Mouse (Mus musculus) stomach, embryonic 16.5 days (tissue): Measurements from ENCODE around the gene Adcy4. TPM values are rescaled to one million over a fixed set of nuclear protein-coding genes. Genes with fewer than 3 reads are reported as not detected.
A peak's percentile ranks its signal among the peaks of the same experiment; 100 is the strongest.

Experiments used
- ATAC-seq: fragments of 200-750 bp; cut with Nextera tagmentation; 2 replicates; pipeline ENCODE4 v1.8.0; 2017; ENCODE audit warnings: moderate number of reproducible peaks, moderate TSS enrichment; ENCODE audit not compliant: insufficient read depth, low FRiP score
- H3K27ac ChIP-seq: fragments of 300-500 bp; sonication (generic); 2 replicates; pipeline ENCODE4 v1.5.1; 2014; ENCODE audit warnings: low read length
- H3K27me3 ChIP-seq: fragments of 300-500 bp; sonication (generic); 2 replicates; pipeline ENCODE4 v1.6.1; 2014; ENCODE audit warnings: low read length, control low read depth, mixed read lengths; ENCODE audit not compliant: control insufficient read depth, insufficient read depth
- H3K36me3 ChIP-seq: fragments of 300-500 bp; sonication (generic); 2 replicates; pipeline ENCODE4 v1.6.1; 2014; ENCODE audit warnings: low read length; ENCODE audit not compliant: control insufficient read depth, insufficient read depth
- H3K4me1 ChIP-seq: fragments of 300-500 bp; sonication (generic); 2 replicates; pipeline ENCODE4 v1.6.1; 2014; ENCODE audit warnings: low read length, control low read depth, mixed read lengths; ENCODE audit not compliant: control insufficient read depth, insufficient read depth
- H3K4me2 ChIP-seq: fragments of 300-500 bp; sonication (generic); 2 replicates; pipeline ENCODE4 v1.6.1; 2014; ENCODE audit warnings: low read depth, low read length, mixed read lengths
- H3K4me3 ChIP-seq: fragments of 300-500 bp; sonication (generic); replicated peaks from 2 replicates; pipeline ENCODE4 v1.5.1; 2014; ENCODE audit warnings: mild to moderate bottlenecking, low read length
- H3K9ac ChIP-seq: fragments of 300-500 bp; sonication (generic); 2 replicates; pipeline ENCODE4 v1.6.1; 2014; ENCODE audit warnings: low read length
- H3K9me3 ChIP-seq: fragments of 300-500 bp; sonication (generic); replicated peaks from 2 replicates; pipeline ENCODE4 v1.6.1; 2016; ENCODE audit warnings: low read length, control low read depth; ENCODE audit not compliant: control insufficient read depth
- WGBS: fragments of 180-500 bp; shearing (Covaris S2); extraction: QIAGEN DNeasy Blood & Tissue Kit; methylation state at CpG from one replicate; pipeline ENCODE4 v1.1.7; 2014; 5-methylcytosine and 5-hydroxymethylcytosine counted together
- polyA plus RNA-seq: library from polyadenylated mRNA; unstranded; fragments of >200 nt; fragmentation: Nextera tagmentation; extraction: Ambion mirVana; gene quantifications from 2 replicates; pipeline ENCODE4 v1.2.1, GENCODE M21; 2015

Gene Adcy4
- polyA plus RNA-seq, 1 experiment from 2014 or later, result 8.2 TPM

GRCm38 (mm10) chr14:55733889-55734288 is 50.0 kb downstream of the Adcy4 start:
- no peaks in the 10 kb centered on the region for H3K9me3 ChIP-seq
- no peak overlapping the region for H3K4me2 ChIP-seq
- no peak overlapping the region for H3K9ac ChIP-seq
- no peak overlapping the region for H3K4me3 ChIP-seq
- WGBS, result 66% methylated on average over 10 of the region's 10 CpGs
- no peaks in the 10 kb centered on the region for H3K36me3 ChIP-seq
- no peaks in the 10 kb centered on the region for H3K4me1 ChIP-seq
- H3K27me3 ChIP-seq, result no peaks in the 10 kb centered on the region
- no peak overlapping the region for H3K27ac ChIP-seq
- ATAC-seq, result peak; percentile 81; the same call in 1 of the 2 replicates

DNA sequence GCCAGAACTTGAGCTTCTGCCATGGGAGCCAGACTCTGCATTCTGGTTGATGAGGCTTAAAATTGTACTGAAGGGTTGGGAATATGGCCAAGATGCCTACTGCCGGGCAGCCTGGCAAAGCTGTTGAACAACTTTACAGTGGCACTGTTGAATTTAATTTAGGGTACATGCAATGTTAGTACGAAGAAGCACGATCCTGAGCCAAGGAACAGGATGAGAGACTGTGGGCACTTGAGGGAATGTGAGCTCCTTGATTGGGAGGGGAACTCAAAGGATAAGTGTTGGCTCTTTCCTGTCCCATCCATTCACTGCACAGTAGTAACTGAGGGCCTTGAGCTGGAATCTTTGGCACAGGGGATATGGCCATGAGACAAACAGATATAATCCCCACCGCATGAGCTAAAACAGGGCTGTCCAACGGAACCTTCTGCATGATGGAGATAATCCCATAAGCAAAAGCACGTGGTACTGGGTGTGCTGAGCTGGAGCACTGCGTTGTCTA is 53.3 kb downstream of the Adcy4 start:
- ATAC-seq, result no peak
- Histone ChIP-seq H3K9ac (no peak overlapping the region), H3K36me3 (no peaks in the 10 kb centered on the region), H3K4me3 (no peak overlapping the region), H3K9me3 (no peaks in the 10 kb centered on the region), H3K4me2 (no peak overlapping the region), H3K27ac (no peak overlapping the region), H3K27me3 (no peaks in the 10 kb centered on the region), H3K4me1 (no peaks in the 10 kb centered on the region)
- WGBS, result 76% methylated on average over 7 of the region's 7 CpGs

DNA sequence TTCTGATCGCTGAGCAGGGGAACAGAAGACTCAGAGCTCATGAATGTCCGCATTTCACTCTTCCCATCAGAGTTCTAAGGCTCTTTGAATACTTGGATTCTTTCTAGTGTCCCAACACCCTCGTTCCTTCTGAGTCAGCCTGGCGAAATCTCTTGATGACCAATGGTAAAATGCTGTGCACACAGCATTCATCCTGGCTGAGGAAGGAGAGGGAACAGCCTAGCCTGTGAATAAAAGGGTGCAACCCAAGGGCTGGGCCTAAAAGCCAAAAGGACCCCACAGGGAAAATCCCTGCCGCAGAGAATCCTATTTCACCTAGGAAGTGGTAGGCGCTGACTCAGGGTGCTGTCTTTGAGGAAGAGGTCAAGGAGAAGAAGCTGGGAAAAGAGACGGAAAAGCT is 53.8 kb downstream of the Adcy4 start:
- no peak for ATAC-seq
- Histone ChIP-seq H3K27ac (no peak overlapping the region), H3K4me3 (no peak overlapping the region), H3K4me2 (no peak overlapping the region), H3K27me3 (no peaks in the 10 kb centered on the region), H3K36me3 (no peaks in the 10 kb centered on the region), H3K9me3 (no peaks in the 10 kb centered on the region), H3K4me1 (no peaks in the 10 kb centered on the region), H3K9ac (no peak overlapping the region)
- 74% methylated on average over 7 of the region's 7 CpGs for WGBS

DNA sequence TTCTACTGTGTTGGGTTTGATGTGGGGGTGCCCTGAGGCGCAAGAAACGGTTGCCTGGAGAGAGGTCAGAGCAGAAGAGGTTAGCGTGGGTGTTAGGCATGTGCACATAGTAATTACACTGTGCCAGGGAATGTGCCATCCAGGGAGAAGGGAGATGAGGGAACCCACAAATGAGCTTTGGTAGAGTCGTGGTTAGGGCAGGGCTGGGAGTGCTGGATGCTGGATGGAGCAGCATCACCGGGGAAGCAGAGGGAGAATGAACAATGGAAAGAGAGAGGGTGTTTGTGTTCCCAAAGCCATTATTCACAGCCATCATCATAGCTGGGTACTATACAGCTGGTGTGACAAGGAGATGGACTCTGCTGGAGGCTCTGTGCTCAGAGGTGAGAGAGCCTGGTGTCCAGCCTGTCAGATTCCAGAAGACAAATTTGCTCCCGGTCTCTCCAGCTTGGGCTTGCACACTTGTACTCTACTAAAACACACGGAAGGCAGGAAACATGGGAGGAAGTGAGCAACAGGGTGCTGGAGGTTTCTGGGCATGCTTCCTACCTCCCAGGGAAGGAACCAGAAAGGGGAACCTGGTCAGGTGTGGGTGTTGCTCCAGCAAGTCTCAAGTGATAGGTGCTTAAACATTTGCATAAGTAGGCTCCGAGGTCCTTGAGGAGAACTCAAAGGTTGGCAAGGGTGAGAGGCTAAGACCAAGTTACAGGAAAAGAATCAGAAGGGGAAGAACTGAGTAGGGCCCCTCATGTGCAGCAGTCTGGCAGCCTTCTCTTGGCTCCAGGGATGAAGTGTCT is 55.8 kb downstream of the Adcy4 start:
- H3K36me3 ChIP-seq, result no peaks in the 10 kb centered on the region
- H3K4me2 ChIP-seq, result no peak overlapping the region
- H3K27me3 ChIP-seq, result no peaks in the 10 kb centered on the region
- no peak for ATAC-seq
- H3K27ac ChIP-seq, result no peak overlapping the region
- H3K9ac ChIP-seq, result no peak overlapping the region
- WGBS, result 48% methylated on average over 8 of the region's 8 CpGs
- no peak overlapping the region for H3K4me3 ChIP-seq
- no peaks in the 10 kb centered on the region for H3K4me1 ChIP-seq
- no peaks in the 10 kb centered on the region for H3K9me3 ChIP-seq

DNA sequence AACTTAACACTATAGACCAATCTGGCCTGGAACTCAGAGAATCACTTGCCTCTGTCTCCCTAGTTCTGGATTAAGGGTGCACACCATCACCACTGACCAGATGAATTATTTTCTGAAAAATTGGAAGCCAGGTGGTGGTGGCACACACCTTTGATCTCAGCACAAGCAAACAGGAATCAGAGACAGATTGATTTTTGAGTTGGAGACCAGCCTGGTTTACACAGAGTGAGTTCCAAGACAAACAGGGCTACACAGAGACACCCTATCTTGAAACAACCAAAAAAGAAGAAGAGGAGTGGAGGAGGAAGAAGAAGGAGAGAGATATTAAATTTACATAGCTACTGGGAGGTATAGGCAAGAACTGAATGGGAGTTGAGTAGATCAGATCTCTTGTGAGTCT is 57.6 kb downstream of the Adcy4 start:
- Histone ChIP-seq H3K4me1 (peaks cover 3% of the 10 kb centered on the region; the same call in 1 of the 2 replicates), H3K9me3 (no peaks in the 10 kb centered on the region), H3K4me2 (no peak overlapping the region), H3K9ac (no peak overlapping the region), H3K36me3 (no peaks in the 10 kb centered on the region), H3K27me3 (no peaks in the 10 kb centered on the region), H3K4me3 (no peak overlapping the region), H3K27ac (no peak overlapping the region)
- ATAC-seq, result no peak

- ATAC-seq, result no peak
- Histone ChIP-seq H3K27ac (peak overlapping the region; percentile 47; the same call in 1 of the 2 replicates), H3K4me3 (no peak overlapping the region)
Observed at GRCm38 (mm10) chr14:55724411-55724871, 59.5 kb downstream of the Adcy4 start.

GRCm38 (mm10) chr14:55723433-55723832 is 60.5 kb downstream of the Adcy4 start:
- H3K27me3 ChIP-seq, result no peaks in the 10 kb centered on the region
- no peak for ATAC-seq
- H3K9ac ChIP-seq, result no peak overlapping the region
- H3K9me3 ChIP-seq, result no peaks in the 10 kb centered on the region
- whole genome bisulfite sequencing, result 91% methylated on average over 7 of the region's 7 CpGs
- no peaks in the 10 kb centered on the region for H3K36me3 ChIP-seq
- H3K27ac ChIP-seq, result no peak overlapping the region
- peaks cover 4% of the 10 kb centered on the region; the same call in 1 of the 2 replicates for H3K4me1 ChIP-seq
- H3K4me3 ChIP-seq, result no peak overlapping the region
- no peak overlapping the region for H3K4me2 ChIP-seq

More at GRCm38 (mm10) chr14:55724411-55724871, 59.5 kb downstream of the Adcy4 start:
- Histone ChIP-seq H3K9ac (no peak overlapping the region; the same call in 1 of the 2 replicates), H3K4me2 (no peak overlapping the region), H3K36me3 (no peaks in the 10 kb centered on the region), H3K27me3 (no peaks in the 10 kb centered on the region), H3K4me1 (peaks cover 4% of the 10 kb centered on the region; the same call in 1 of the 2 replicates), H3K9me3 (no peaks in the 10 kb centered on the region)
- 45% methylated on average over 8 of the region's 8 CpGs for WGBS

GRCm38 (mm10) chr14:55722438-55722945 is 61.4 kb downstream of the Adcy4 start:
- 51% methylated on average over 8 of the region's 8 CpGs for WGBS
- H3K4me3 ChIP-seq, result peak overlapping the region; percentile 92
- ATAC-seq, result no peak
- H3K9me3 ChIP-seq, result no peaks in the 10 kb centered on the region
- no peaks in the 10 kb centered on the region for H3K36me3 ChIP-seq
- H3K27me3 ChIP-seq, result no peaks in the 10 kb centered on the region
- peak overlapping the region; percentile 87 for H3K4me2 ChIP-seq
- H3K4me1 ChIP-seq, result peaks cover 4% of the 10 kb centered on the region; the same call in 1 of the 2 replicates
- H3K9ac ChIP-seq, result peak overlapping the region; percentile 92
- peak overlapping the region; percentile 18; the same call in 1 of the 2 replicates for H3K27ac ChIP-seq
